Mouse (Mus musculus) intestine, embryonic 16.5 days (tissue): ENCODE measurements around the gene Pcp4l1. TPM values are rescaled to one million over a fixed set of nuclear protein-coding genes. Genes with fewer than 3 reads are reported as not detected.

ENCODE experiments used
- ATAC-seq: fragments of 200-750 bp; cut with Nextera tagmentation; 2 replicates; pipeline ENCODE4 v1.8.0; 2017; ENCODE audit warnings: moderate TSS enrichment, moderate library complexity
- H3K27ac ChIP-seq: fragments of 300-500 bp; sonication (generic); 2 replicates; pipeline ENCODE4 v1.5.1; 2014; ENCODE audit warnings: mild to moderate bottlenecking, low read length
- H3K27me3 ChIP-seq: fragments of 300-500 bp; sonication (generic); replicated peaks from 2 replicates; pipeline ENCODE4 v1.6.1; 2014; ENCODE audit warnings: low read length, control low read depth, mixed read lengths; ENCODE audit not compliant: control insufficient read depth, insufficient read depth
- H3K36me3 ChIP-seq: fragments of 300-500 bp; sonication (generic); 2 replicates; pipeline ENCODE4 v1.6.1; 2014; ENCODE audit warnings: low read length, control low read depth; ENCODE audit not compliant: control insufficient read depth, insufficient read depth
- H3K4me1 ChIP-seq: fragments of 300-500 bp; sonication (generic); 2 replicates; pipeline ENCODE4 v1.6.1; 2014; ENCODE audit warnings: low read length, control low read depth, mixed read lengths; ENCODE audit not compliant: control insufficient read depth, insufficient read depth
- H3K4me2 ChIP-seq: fragments of 300-500 bp; sonication (generic); 2 replicates; pipeline ENCODE4 v1.6.1; 2014; ENCODE audit warnings: low read depth, low read length, control low read depth
- H3K4me3 ChIP-seq: fragments of 300-500 bp; sonication (generic); 2 replicates; pipeline ENCODE4 v1.5.1; 2014; ENCODE audit warnings: mild to moderate bottlenecking, low read length
- H3K9ac ChIP-seq: fragments of 300-500 bp; sonication (generic); 2 replicates; pipeline ENCODE4 v1.6.1; 2014; ENCODE audit warnings: low read depth, low read length
- H3K9me3 ChIP-seq: fragments of 300-500 bp; sonication (generic); 2 replicates; pipeline ENCODE4 v1.6.1; 2016; ENCODE audit warnings: low read length, control low read depth; ENCODE audit not compliant: control insufficient read depth
- WGBS: fragments of 180-500 bp; shearing (Covaris S2); extraction: QIAGEN DNeasy Blood & Tissue Kit; methylation state at CpG from one replicate; pipeline ENCODE4 v1.1.7; 2014; 5-methylcytosine and 5-hydroxymethylcytosine counted together
- polyA plus RNA-seq: library from polyadenylated mRNA; unstranded; fragments of >200 nt; fragmentation: Nextera tagmentation; extraction: Ambion mirVana; gene quantifications from 2 replicates; pipeline ENCODE4 v1.2.1, GENCODE M21; 2015

Pcp4l1 gene
- polyA plus RNA-seq, 1 experiment from 2014 or later, result 19.4 TPM

GRCm38 (mm10) chr1:171130971-171131370 lies 65.1 kb downstream of the Pcp4l1 start:
- ATAC-seq, result no peak
- WGBS, result 71% methylated on average over 1 of the region's 1 CpGs
- peaks cover 13% of the 10 kb centered on the region for H3K36me3 ChIP-seq

DNA sequence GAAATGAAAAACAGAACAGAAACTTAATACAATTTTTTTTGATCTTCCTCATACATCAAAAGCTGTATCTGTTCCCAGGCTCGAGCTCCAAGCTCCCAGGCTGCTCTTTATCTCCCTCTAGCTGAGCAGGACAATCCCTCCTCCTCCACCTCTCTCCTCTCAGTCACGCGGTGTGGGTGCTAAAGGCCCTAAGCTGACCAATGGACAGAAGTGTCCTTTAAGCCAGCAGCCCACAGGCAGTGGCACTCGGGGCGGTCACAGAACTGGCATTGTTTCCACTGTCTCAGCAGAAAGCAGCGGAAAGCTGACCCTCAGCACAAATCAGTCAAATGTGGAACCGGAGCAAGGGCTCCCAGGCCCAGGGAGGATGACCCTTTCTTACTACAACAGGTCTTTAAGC lies 66.8 kb downstream of the Pcp4l1 start:
- Histone ChIP-seq H3K4me2 (no peak overlapping the region), H3K4me1 (no peaks in the 10 kb centered on the region), H3K27me3 (no peaks in the 10 kb centered on the region), H3K36me3 (peaks cover 13% of the 10 kb centered on the region), H3K9ac (no peak overlapping the region), H3K9me3 (no peaks in the 10 kb centered on the region), H3K27ac (no peak overlapping the region), H3K4me3 (no peak overlapping the region)
- ATAC-seq, result no peak
- WGBS, result 55% methylated on average over 7 of the region's 7 CpGs

More at GRCm38 (mm10) chr1:171130971-171131370, 65.1 kb downstream of the Pcp4l1 start:
- Histone ChIP-seq H3K9ac (no peak overlapping the region), H3K4me2 (no peak overlapping the region), H3K4me3 (no peak overlapping the region), H3K4me1 (no peaks in the 10 kb centered on the region), H3K27ac (no peak overlapping the region), H3K9me3 (no peaks in the 10 kb centered on the region), H3K27me3 (no peaks in the 10 kb centered on the region)

DNA sequence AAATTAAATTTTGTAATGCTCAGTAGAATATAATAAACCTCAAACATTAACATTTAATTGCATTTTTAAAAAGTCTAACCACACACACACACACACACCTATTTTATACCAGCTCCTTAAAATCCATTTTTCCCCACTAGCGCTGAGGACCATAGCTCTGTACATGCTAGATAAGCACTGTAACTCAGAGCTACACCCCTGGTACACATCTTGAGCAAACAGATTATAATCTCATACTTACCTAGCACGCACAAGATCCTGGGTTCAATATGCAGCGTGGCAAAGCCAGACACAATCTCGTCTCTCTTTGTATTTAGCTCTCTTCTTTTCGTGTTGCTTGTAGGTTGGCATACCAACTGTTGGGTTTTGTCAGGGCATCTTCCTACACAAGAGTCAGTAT lies 71.7 kb downstream of the Pcp4l1 start:
- Histone ChIP-seq H3K27me3 (no peaks in the 10 kb centered on the region), H3K9ac (no peak overlapping the region), H3K27ac (no peak overlapping the region), H3K9me3 (no peaks in the 10 kb centered on the region), H3K36me3 (peaks cover 9% of the 10 kb centered on the region), H3K4me2 (no peak overlapping the region), H3K4me3 (no peak overlapping the region), H3K4me1 (no peaks in the 10 kb centered on the region)
- ATAC-seq, result no peak; the same call in 1 of the 2 replicates
- WGBS, result 78% methylated on average over 5 of the region's 5 CpGs

Other genes with a start within 250 kb of the Pcp4l1 start
- 1.5 and 2.2 TPM in 2 replicates for gene Fcgr2b, start 219.7 kb downstream of the Pcp4l1 start, polyA plus RNA-seq
- gene Fcgr4, start 177.3 kb downstream of the Pcp4l1 start, polyA plus RNA-seq, result 1.4 and 1.8 TPM in 2 replicates
- gene Fcgr3, start 131.3 kb downstream of the Pcp4l1 start, polyA plus RNA-seq, result 15.3 and 15.9 TPM in 2 replicates
- gene Cfap126, start 82.3 kb downstream of the Pcp4l1 start, polyA plus RNA-seq, result 1.6 and 2.1 TPM in 2 replicates
- gene Sdhc, start 45.7 kb downstream of the Pcp4l1 start, polyA plus RNA-seq, result 457 and 490 TPM in 2 replicates
- gene Mpz, start 45.6 kb downstream of the Pcp4l1 start, polyA plus RNA-seq, result 1.7 TPM in 2 replicates
- 18.7 and 21.7 TPM in 2 replicates for gene Nr1i3, start 17.7 kb upstream of the Pcp4l1 start, polyA plus RNA-seq
- 32.0 and 34.7 TPM in 2 replicates for gene Tomm40l, start 26.2 kb upstream of the Pcp4l1 start, polyA plus RNA-seq
- gene Apoa2, start 28.8 kb upstream of the Pcp4l1 start, polyA plus RNA-seq, result 55.3 and 151 TPM in 2 replicates
- 50.3 and 52.1 TPM in 2 replicates for gene Fcer1g, start 38.1 kb upstream of the Pcp4l1 start, polyA plus RNA-seq
- gene Adamts4, start 54.2 kb upstream of the Pcp4l1 start, polyA plus RNA-seq, result 6.3 and 7.0 TPM in 2 replicates
- gene Ndufs2, start 55.1 kb upstream of the Pcp4l1 start, polyA plus RNA-seq, result 339 and 373 TPM in 2 replicates
- 50.0 and 56.5 TPM in 2 replicates for gene B4galt3, start 74.1 kb upstream of the Pcp4l1 start, polyA plus RNA-seq
- gene Ppox, start 84.9 kb upstream of the Pcp4l1 start, polyA plus RNA-seq, result 40.2 and 40.9 TPM in 2 replicates
- 50.8 and 53.2 TPM in 2 replicates for gene Usp21, start 91.7 kb upstream of the Pcp4l1 start, polyA plus RNA-seq
- gene Ufc1, start 98.8 kb upstream of the Pcp4l1 start, polyA plus RNA-seq, result 98.8 and 103 TPM in 2 replicates
- 42.6 and 46.8 TPM in 2 replicates for gene Dedd, start 132.9 kb upstream of the Pcp4l1 start, polyA plus RNA-seq
- 57.6 and 60.9 TPM in 2 replicates for gene Nit1, start 149.4 kb upstream of the Pcp4l1 start, polyA plus RNA-seq
- gene Pfdn2, start 149.4 kb upstream of the Pcp4l1 start, polyA plus RNA-seq, result 83.5 and 99.0 TPM in 2 replicates
- gene Klhdc9, start 164.5 kb upstream of the Pcp4l1 start, polyA plus RNA-seq, result 0.60 and 1.1 TPM in 2 replicates
- 2.8 and 3.8 TPM in 2 replicates for gene Nectin4, start 173.8 kb upstream of the Pcp4l1 start, polyA plus RNA-seq
- 2.0 and 2.5 TPM in 2 replicates for gene Arhgap30, start 192.7 kb upstream of the Pcp4l1 start, polyA plus RNA-seq
- 54.6 and 58.1 TPM in 2 replicates for gene Usf1, start 215.0 kb upstream of the Pcp4l1 start, polyA plus RNA-seq
- 5.3 and 5.6 TPM in 2 replicates for gene Tstd1, start 222.6 kb upstream of the Pcp4l1 start, polyA plus RNA-seq
- 101 and 108 TPM in 2 replicates for gene F11r, start 241.3 kb upstream of the Pcp4l1 start, polyA plus RNA-seq